Mouse (Mus musculus) ES-E14 (cell line): ENCODE results near the gene Epha7.

ENCODE experiments used
- CHD2 ChIP-seq: IDR thresholded peaks from 2 replicates; pipeline ENCODE4 v1.6.1; 2014; ENCODE audit warnings: mild to moderate bottlenecking, low read depth, low read length, inconsistent platforms
- HCFC1 ChIP-seq: IDR thresholded peaks from 2 replicates; pipeline ENCODE4 v1.6.1; 2012; ENCODE audit warnings: low read length, inconsistent platforms, borderline replicate concordance; ENCODE audit not compliant: insufficient read depth
- MAFK ChIP-seq: IDR thresholded peaks from 2 replicates; pipeline ENCODE4 v1.6.1; 2014; ENCODE audit warnings: mild to moderate bottlenecking, low read depth, low read length, inconsistent platforms; ENCODE audit not compliant: insufficient read depth
- ZC3H11A ChIP-seq: IDR thresholded peaks from 2 replicates; pipeline ENCODE4 v1.6.1; 2012; ENCODE audit warnings: low read depth, mild to moderate bottlenecking, inconsistent platforms, low read length, borderline replicate concordance
- ZNF384 ChIP-seq: IDR thresholded peaks from 2 replicates; pipeline ENCODE4 v1.6.1; 2012; ENCODE audit warnings: low read depth, low read length, inconsistent platforms

GRCm38 (mm10) chr4:28823616-28824015 lies 10.7 kb downstream of the Epha7 start:
- TF ChIP-seq HCFC1 = no peak
- no peak for TF ChIP-seq ZC3H11A
- no peak for TF ChIP-seq CHD2
- TF ChIP-seq ZNF384 = no peak
- TF ChIP-seq MAFK = no peak
